Mouse (Mus musculus) embryonic facial prominence, embryonic 14.5 days (tissue): ENCODE results near the gene Epha6. TPM values are rescaled to one million over a fixed set of nuclear protein-coding genes. Genes with fewer than 3 reads are reported as not detected.

Experiments
- ATAC-seq: fragments of 200-750 bp; cut with Nextera tagmentation; 2 replicates; pipeline ENCODE4 v1.8.0; 2017; ENCODE audit warnings: low read depth, moderate number of reproducible peaks, moderate TSS enrichment
- DNase-seq: peaks from one replicate; pipeline ENCODE4 v3.0.0-alpha.2; 2015; ENCODE audit warnings: low spot score
- H3K27ac ChIP-seq: fragments of 300-500 bp; sonication (generic); replicated peaks from 2 replicates; pipeline ENCODE4 v1.5.1; 2014; ENCODE audit warnings: low read depth, mild to moderate bottlenecking, low read length, moderate library complexity
- H3K27me3 ChIP-seq: fragments of 300-500 bp; sonication (generic); replicated peaks from 2 replicates; pipeline ENCODE4 v1.6.1; 2014; ENCODE audit warnings: low read length; ENCODE audit not compliant: control insufficient read depth, insufficient read depth
- H3K36me3 ChIP-seq: fragments of 300-500 bp; sonication (generic); 2 replicates; pipeline ENCODE4 v1.6.1; 2014; ENCODE audit warnings: low read length, mixed read lengths; ENCODE audit not compliant: control insufficient read depth, insufficient read depth
- H3K4me1 ChIP-seq: fragments of 300-500 bp; sonication (generic); 2 replicates; pipeline ENCODE4 v1.6.1; 2014; ENCODE audit warnings: antibody characterized with exemption, low read length; ENCODE audit not compliant: control insufficient read depth, insufficient read depth
- H3K4me2 ChIP-seq: fragments of 300-500 bp; sonication (generic); 2 replicates; pipeline ENCODE4 v1.6.1; 2014; ENCODE audit warnings: low read depth, mild to moderate bottlenecking, low read length, moderate library complexity, mixed read lengths
- H3K4me3 ChIP-seq: fragments of 300-500 bp; sonication (generic); 2 replicates; pipeline ENCODE4 v1.5.1; 2014; ENCODE audit warnings: low read depth, mild to moderate bottlenecking, low read length
- H3K9ac ChIP-seq: fragments of 300-500 bp; sonication (generic); 2 replicates; pipeline ENCODE4 v1.6.1; 2014; ENCODE audit warnings: low read depth, mild to moderate bottlenecking, low read length, moderate library complexity, mixed read lengths
- H3K9me3 ChIP-seq: fragments of 300-500 bp; sonication (generic); 2 replicates; pipeline ENCODE4 v1.6.1; 2016; ENCODE audit warnings: low read length; ENCODE audit not compliant: control insufficient read depth
- WGBS: fragments of 180-500 bp; shearing (Covaris S2); extraction: QIAGEN DNeasy Blood & Tissue Kit; methylation state at CpG from one replicate; pipeline ENCODE4 v1.1.7; 2014; 5-methylcytosine and 5-hydroxymethylcytosine counted together
- polyA plus RNA-seq: library from polyadenylated mRNA; unstranded; fragments of >200 nt; fragmentation: Nextera tagmentation; extraction: Ambion mirVana; gene quantifications from 2 replicates; pipeline ENCODE4 v1.2.1, GENCODE M21; 2014

The Epha6 gene
- polyA plus RNA-seq, 1 experiment from 2014 or later, result 0.79 TPM

GRCm38 (mm10) chr16:59955731-59956130 lies 649.6 kb downstream of the Epha6 start:
- H3K9ac ChIP-seq, result no peak overlapping the region
- 82% methylated on average over 2 of the region's 2 CpGs for WGBS
- no peaks in the 10 kb centered on the region for H3K27me3 ChIP-seq
- no peak for ATAC-seq
- no peak overlapping the region for H3K27ac ChIP-seq
- no peaks in the 10 kb centered on the region for H3K4me1 ChIP-seq
- DNase-seq, result no peak
- H3K4me2 ChIP-seq, result no peak overlapping the region
- H3K9me3 ChIP-seq, result no peaks in the 10 kb centered on the region
- H3K36me3 ChIP-seq, result no peaks in the 10 kb centered on the region
- no peak overlapping the region for H3K4me3 ChIP-seq

DNA sequence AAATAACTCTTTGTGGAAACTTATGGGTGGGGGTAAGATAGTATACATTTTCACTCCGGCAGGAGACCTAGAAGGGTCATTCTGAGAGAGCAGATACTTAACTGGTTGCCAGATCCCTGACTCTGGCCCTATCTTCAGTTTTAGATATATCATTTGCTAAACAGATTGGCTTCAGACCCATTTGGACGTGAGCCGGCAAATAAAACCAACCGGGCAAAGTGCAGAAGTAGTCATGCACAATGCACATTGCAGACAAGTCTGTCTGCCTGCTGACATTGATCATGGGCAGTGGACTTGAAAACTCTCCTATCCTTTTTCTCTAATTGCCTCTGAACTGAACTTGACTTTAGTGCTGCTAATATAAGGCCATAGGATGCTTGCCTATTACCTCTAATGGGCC lies 681.6 kb downstream of the Epha6 start:
- Histone ChIP-seq H3K9me3 (no peaks in the 10 kb centered on the region), H3K4me3 (no peak overlapping the region), H3K4me1 (no peaks in the 10 kb centered on the region), H3K27ac (no peak overlapping the region), H3K4me2 (no peak overlapping the region), H3K9ac (no peak overlapping the region), H3K27me3 (no peaks in the 10 kb centered on the region), H3K36me3 (no peaks in the 10 kb centered on the region)
- DNase-seq (no peak), ATAC-seq (no peak)
- WGBS, result 86% methylated on average over 4 of the region's 4 CpGs

GRCm38 (mm10) chr16:59880073-59880472 lies 725.3 kb downstream of the Epha6 start:
- ATAC-seq (no peak), DNase-seq (no peak)
- WGBS, result 91% methylated on average over 13 of the region's 13 CpGs
- Histone ChIP-seq H3K27ac (no peak overlapping the region), H3K27me3 (no peaks in the 10 kb centered on the region), H3K4me2 (no peak overlapping the region), H3K4me1 (no peaks in the 10 kb centered on the region), H3K36me3 (no peaks in the 10 kb centered on the region), H3K9me3 (no peaks in the 10 kb centered on the region), H3K9ac (no peak overlapping the region), H3K4me3 (no peak overlapping the region)

DNA sequence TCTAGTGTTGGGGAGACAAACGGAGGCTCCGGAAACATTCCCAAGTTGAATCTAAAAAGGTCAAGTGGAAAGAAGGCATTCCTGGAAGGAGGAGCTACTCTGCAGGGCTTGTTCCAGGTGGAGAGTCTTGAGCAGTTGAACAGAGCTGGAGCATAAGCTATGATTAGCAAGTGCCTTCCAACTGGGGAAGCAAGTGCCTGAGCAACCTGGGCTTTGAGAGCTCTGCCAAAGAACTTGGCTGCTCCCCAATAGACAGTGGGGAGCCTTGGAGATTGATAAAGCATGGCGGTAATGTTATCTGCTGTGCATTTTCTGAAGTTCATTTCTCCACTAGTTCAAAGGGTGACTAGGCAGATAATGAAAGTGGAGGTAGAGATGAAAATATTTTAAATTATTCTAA lies 733.5 kb downstream of the Epha6 start:
- DNase-seq (peak; percentile 16), ATAC-seq (no peak)
- no peaks in the 10 kb centered on the region for H3K36me3 ChIP-seq
- no peak overlapping the region for H3K4me3 ChIP-seq
- no peaks in the 10 kb centered on the region for H3K4me1 ChIP-seq
- no peak overlapping the region for H3K4me2 ChIP-seq
- H3K27ac ChIP-seq, result no peak overlapping the region
- WGBS, result 86% methylated on average over 3 of the region's 3 CpGs
- H3K9me3 ChIP-seq, result no peaks in the 10 kb centered on the region
- no peaks in the 10 kb centered on the region for H3K27me3 ChIP-seq
- no peak overlapping the region for H3K9ac ChIP-seq

DNA sequence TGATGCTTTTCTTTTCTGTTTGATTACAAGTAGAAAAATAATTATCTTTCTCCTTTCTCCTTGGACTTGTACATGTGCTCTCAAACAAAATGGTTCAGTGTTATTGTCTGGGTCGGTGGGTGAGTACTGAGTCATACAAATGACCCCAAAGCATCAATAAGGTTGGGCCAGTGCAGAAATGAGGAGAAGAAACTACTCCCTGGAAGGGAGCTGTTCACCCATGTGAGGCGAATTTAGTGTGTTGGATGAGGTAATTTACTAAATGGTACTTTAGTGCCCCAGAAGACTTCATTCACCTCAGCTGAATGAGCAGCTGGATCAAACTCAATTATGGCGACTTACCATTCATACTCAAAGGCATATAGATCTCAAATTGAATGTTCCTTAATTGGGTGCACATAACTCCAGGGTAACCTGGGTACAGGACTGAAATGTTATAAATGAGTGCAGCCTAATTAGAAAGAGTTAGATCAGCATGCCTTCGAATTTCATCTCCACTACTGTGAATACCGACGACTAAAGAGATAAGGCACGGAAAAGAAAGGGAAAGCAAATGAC lies 751.1 kb downstream of the Epha6 start:
- Histone ChIP-seq H3K9ac (no peak overlapping the region), H3K9me3 (no peaks in the 10 kb centered on the region), H3K27ac (no peak overlapping the region), H3K4me2 (no peak overlapping the region), H3K4me3 (no peak overlapping the region), H3K36me3 (no peaks in the 10 kb centered on the region), H3K4me1 (no peaks in the 10 kb centered on the region), H3K27me3 (no peaks in the 10 kb centered on the region)
- WGBS, result 73% methylated on average over 7 of the region's 7 CpGs
- DNase-seq (no peak), ATAC-seq (peak; percentile 53; the same call in 1 of the 2 replicates)

GRCm38 (mm10) chr16:59852689-59853088 lies 752.6 kb downstream of the Epha6 start:
- H3K4me2 ChIP-seq, result no peak overlapping the region
- no peak for DNase-seq
- H3K27ac ChIP-seq, result no peak overlapping the region
- no peaks in the 10 kb centered on the region for H3K36me3 ChIP-seq
- H3K4me1 ChIP-seq, result no peaks in the 10 kb centered on the region
- no peaks in the 10 kb centered on the region for H3K27me3 ChIP-seq
- H3K9me3 ChIP-seq, result no peaks in the 10 kb centered on the region
- no peak for ATAC-seq
- WGBS, result 45% methylated on average over 2 of the region's 2 CpGs
- H3K4me3 ChIP-seq, result no peak overlapping the region
- H3K9ac ChIP-seq, result no peak overlapping the region

DNA sequence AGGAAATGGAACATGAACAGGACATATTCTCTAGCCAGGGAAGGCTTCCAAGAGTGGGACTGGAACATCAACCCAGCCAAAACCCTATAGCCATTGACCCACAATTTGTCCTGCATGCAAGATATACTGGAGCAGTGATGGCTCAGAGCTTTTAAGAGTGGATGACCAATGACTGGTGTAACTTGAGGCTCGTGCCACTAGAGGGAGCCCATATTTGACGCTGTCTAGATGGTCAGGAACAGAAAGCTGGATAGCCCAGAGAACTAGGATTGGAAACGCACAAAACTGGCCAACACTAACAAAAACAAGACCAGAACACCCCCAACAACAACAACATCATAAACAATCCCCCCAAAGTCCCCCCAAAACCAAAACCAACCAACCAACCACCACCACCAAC lies 758.8 kb downstream of the Epha6 start:
- no peak overlapping the region for H3K27ac ChIP-seq
- H3K4me2 ChIP-seq, result no peak overlapping the region
- H3K4me1 ChIP-seq, result no peaks in the 10 kb centered on the region
- DNase-seq (peak; percentile 39), ATAC-seq (no peak)
- no peak overlapping the region for H3K4me3 ChIP-seq
- 14% methylated on average over 3 of the region's 3 CpGs for WGBS
- H3K9me3 ChIP-seq, result no peaks in the 10 kb centered on the region
- H3K27me3 ChIP-seq, result no peaks in the 10 kb centered on the region
- no peaks in the 10 kb centered on the region for H3K36me3 ChIP-seq
- H3K9ac ChIP-seq, result no peak overlapping the region

- Histone ChIP-seq H3K36me3 (no peaks in the 10 kb centered on the region), H3K9ac (no peak overlapping the region), H3K9me3 (no peaks in the 10 kb centered on the region), H3K4me3 (no peak overlapping the region), H3K4me1 (no peaks in the 10 kb centered on the region), H3K27ac (no peak overlapping the region), H3K4me2 (no peak overlapping the region), H3K27me3 (no peaks in the 10 kb centered on the region)
- DNase-seq, result no peak
- ATAC-seq, result no peak
- WGBS, result 68% methylated on average over 4 of the region's 4 CpGs
Observed at GRCm38 (mm10) chr16:59836778-59837177, 768.6 kb downstream of the Epha6 start.

GRCm38 (mm10) chr16:59836304-59836703 lies 769.0 kb downstream of the Epha6 start:
- no peak overlapping the region for H3K27ac ChIP-seq
- DNase-seq (no peak), ATAC-seq (no peak)
- no peaks in the 10 kb centered on the region for H3K36me3 ChIP-seq
- 85% methylated on average over 10 of the region's 10 CpGs for WGBS
- no peaks in the 10 kb centered on the region for H3K9me3 ChIP-seq
- no peak overlapping the region for H3K4me2 ChIP-seq
- no peaks in the 10 kb centered on the region for H3K27me3 ChIP-seq
- no peak overlapping the region for H3K4me3 ChIP-seq
- H3K9ac ChIP-seq, result no peak overlapping the region
- H3K4me1 ChIP-seq, result no peaks in the 10 kb centered on the region
